Mouse (Mus musculus) heart, adult 2 months (tissue): Measurements from ENCODE around the gene Pdlim1. TPM values are rescaled to one million over a fixed set of nuclear protein-coding genes. Genes with fewer than 3 reads are reported as not detected.
A peak's percentile ranks its signal among the peaks of the same experiment; 100 is the strongest.

ENCODE experiments used
- DNase-seq, 2 experiments: peaks; one replicate each; pipeline ENCODE4 v3.0.0; 2021
- H3K27ac ChIP-seq: fragments of 200-600 bp; 2 replicates; pipeline ENCODE4 v1.8.1; 2022
- H3K27me3 ChIP-seq: fragments of 200-500 bp; 2 replicates; pipeline ENCODE4 v1.6.1; 2012; ENCODE audit warnings: mild to moderate bottlenecking, low read length, inconsistent platforms, mixed read lengths; ENCODE audit not compliant: control insufficient read depth, insufficient read depth
- H3K36me3 ChIP-seq: fragments of 200-500 bp; 2 replicates; pipeline ENCODE4 v1.6.1; 2012; ENCODE audit warnings: low read length, inconsistent platforms; ENCODE audit not compliant: control insufficient read depth, insufficient read depth
- H3K4me1 ChIP-seq: fragments of 200-500 bp; 2 replicates; pipeline ENCODE4 v1.6.1; 2011; ENCODE audit warnings: low read length; ENCODE audit not compliant: control insufficient read depth, insufficient read depth
- H3K4me3 ChIP-seq: fragments of 200-600 bp; 2 replicates; pipeline ENCODE4 v1.8.1; 2022
- H3K79me2 ChIP-seq: fragments of 200-500 bp; replicated peaks from 2 replicates; pipeline ENCODE4 v1.6.1; 2012; ENCODE audit warnings: mild to moderate bottlenecking, inconsistent platforms, low read length, moderate library complexity, mixed read lengths; ENCODE audit not compliant: control insufficient read depth, insufficient read depth
- H3K9ac ChIP-seq: fragments of 200-500 bp; 2 replicates; pipeline ENCODE4 v1.6.1; 2012; ENCODE audit warnings: low read depth, mild to moderate bottlenecking, control low read depth, inconsistent platforms, low read length, mixed read lengths
- CTCF ChIP-seq: fragments of 200-600 bp; IDR thresholded peaks from 2 replicates; pipeline ENCODE4 v1.8.1; 2022; ENCODE audit warnings: antibody characterized with exemption, mild to moderate bottlenecking, moderate library complexity
- EP300 ChIP-seq: fragments of 200-500 bp; IDR thresholded peaks from 2 replicates; pipeline ENCODE4 v1.6.1; 2011; ENCODE audit warnings: low read depth, low read length, control low read depth; ENCODE audit not compliant: insufficient read depth
- POLR2A ChIP-seq: fragments of 200-500 bp; IDR thresholded peaks from 2 replicates; pipeline ENCODE4 v1.6.1; 2011; ENCODE audit warnings: mild to moderate bottlenecking, low read depth, low read length, control low read depth; ENCODE audit not compliant: insufficient read depth
- WGBS: fragments of 180-500 bp; shearing (Covaris S2); methylation state at CpG from one replicate; pipeline ENCODE4 v1.1.7; 2018; 5-methylcytosine and 5-hydroxymethylcytosine counted together
- intact Hi-C: fragments of 180-260 bp; cut with DNase I; formaldehyde crosslinking; loops from one replicate; pipeline ENCODE4 v1.15.1; 2025
- polyA plus RNA-seq: library from polyadenylated mRNA; depleted of rRNA; stranded (reverse); fragments of >200 nt; gene quantifications from 2 replicates; pipeline ENCODE4 v1.2.3, GENCODE M21; 2012
- total RNA-seq, 2 experiments: library from RNA; stranded (reverse); gene quantifications; 2 replicates each; pipeline ENCODE4 v1.2.3; 2021

Gene Pdlim1
- total and polyA plus RNA-seq, 3 experiments = 116 to 139 (median 137) TPM

DNA sequence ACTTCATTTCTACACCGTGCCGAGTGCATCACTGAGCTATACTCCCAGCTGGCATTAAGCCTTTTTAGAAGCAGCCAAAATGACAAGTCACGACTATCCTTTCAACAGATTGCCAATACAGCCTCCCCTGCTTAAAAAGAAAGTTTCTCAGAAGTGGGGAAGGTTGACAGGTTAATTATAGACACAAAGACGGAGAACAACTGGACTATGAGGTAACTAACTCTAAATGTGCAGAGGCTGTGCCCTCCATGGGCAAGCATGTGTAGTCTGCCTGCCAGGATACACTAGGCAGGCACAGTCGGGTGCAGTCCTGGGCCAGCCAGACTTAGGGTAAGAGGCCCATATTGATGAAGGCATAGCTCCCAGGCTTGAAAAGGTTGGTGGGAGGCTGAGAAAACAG lies 2.1 kb downstream of the Pdlim1 start:
- H3K4me3 ChIP-seq = peak overlapping the region; percentile 91
- H3K36me3 ChIP-seq = peaks cover 20% of the 10 kb centered on the region
- peak in 1 of 2 experiments; percentile 42 for DNase-seq
- TF ChIP-seq CTCF (no peak), POLR2A (no peak), EP300 (no peak)
- peak overlapping the region; percentile 65 for H3K27ac ChIP-seq
- peaks cover 9% of the 10 kb centered on the region for H3K4me1 ChIP-seq
- intact Hi-C loops = no loop called here
- peak overlapping the region; percentile 42 for H3K9ac ChIP-seq
- WGBS = 21% methylated on average over 5 of the region's 5 CpGs
- peaks cover 2% of the 10 kb centered on the region; the same call in 1 of the 2 replicates for H3K79me2 ChIP-seq
- H3K27me3 ChIP-seq = no peaks in the 10 kb centered on the region

DNA sequence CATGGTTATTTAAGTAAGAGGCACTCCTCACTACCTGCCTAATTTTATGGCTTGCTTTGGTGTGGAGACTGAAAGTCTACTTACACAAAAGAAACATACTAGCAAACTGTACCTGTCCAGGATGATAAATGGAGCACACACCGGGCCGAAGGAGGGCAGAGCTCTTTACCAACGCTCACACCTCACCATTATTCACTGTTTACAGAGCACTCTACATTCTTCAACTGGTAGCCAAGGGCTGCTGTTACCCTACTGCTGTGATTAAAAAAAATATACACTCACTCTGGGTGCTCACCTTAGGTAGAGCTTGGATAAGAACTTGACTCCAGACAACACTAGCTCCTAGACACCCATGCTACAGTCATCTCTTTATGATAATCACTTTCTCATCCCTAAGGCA lies 3.1 kb downstream of the Pdlim1 start:
- WGBS = 80% methylated on average over 3 of the region's 3 CpGs
- intact Hi-C loops = no loop called here
- DNase-seq = no peak
- Histone ChIP-seq H3K9ac (no peak overlapping the region), H3K4me1 (peaks cover 9% of the 10 kb centered on the region), H3K4me3 (no peak overlapping the region), H3K27ac (peak overlapping the region; percentile 20), H3K79me2 (peaks cover 2% of the 10 kb centered on the region; the same call in 1 of the 2 replicates), H3K27me3 (no peaks in the 10 kb centered on the region), H3K36me3 (peaks cover 23% of the 10 kb centered on the region)
- TF ChIP-seq CTCF (no peak), EP300 (no peak)

DNA sequence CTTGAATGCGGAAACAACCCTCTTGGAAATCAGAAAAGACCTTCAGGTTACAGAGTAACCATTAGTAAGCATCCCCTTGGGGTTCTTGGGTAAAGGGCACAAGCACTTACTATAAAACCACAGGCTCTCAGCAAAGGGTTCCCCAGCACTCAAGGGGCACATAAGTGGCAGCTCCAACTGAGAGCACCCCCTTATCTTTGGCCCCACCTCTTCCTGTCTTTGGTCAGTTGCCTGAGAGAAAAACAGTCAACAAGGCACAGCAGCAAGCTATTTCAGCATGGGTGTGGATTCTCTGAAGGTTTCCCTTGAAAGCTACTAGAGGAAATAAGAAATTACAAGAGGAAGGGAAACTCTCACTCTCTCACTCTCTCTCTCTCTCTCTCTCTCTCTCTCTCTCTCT lies 4.3 kb downstream of the Pdlim1 start:
- 84% methylated on average over 1 of the region's 1 CpGs for WGBS
- DNase-seq = peak in 1 of 2 experiments; percentile 45
- no peak overlapping the region for H3K4me3 ChIP-seq

GRCm38 (mm10) chr19:40259485-40259884 lies 12.2 kb downstream of the Pdlim1 start:
- intact Hi-C loops = no loop called here
- Histone ChIP-seq H3K27ac (no peak overlapping the region), H3K27me3 (no peaks in the 10 kb centered on the region), H3K36me3 (peaks cover 7% of the 10 kb centered on the region; the same call in 1 of the 2 replicates), H3K4me1 (peaks cover 12% of the 10 kb centered on the region), H3K4me3 (no peak overlapping the region), H3K9ac (no peak overlapping the region), H3K79me2 (peaks cover 2% of the 10 kb centered on the region; the same call in 1 of the 2 replicates)
- no peak for DNase-seq
- TF ChIP-seq POLR2A = no peak
- 86% methylated on average over 1 of the region's 1 CpGs for WGBS

More for the DNA sequence above, 4.3 kb downstream of the Pdlim1 start:
- H3K79me2 ChIP-seq = peaks cover 2% of the 10 kb centered on the region; the same call in 1 of the 2 replicates
- intact Hi-C loops = no loop called here
- no peak for TF ChIP-seq CTCF
- TF ChIP-seq EP300 = no peak
- TF ChIP-seq POLR2A = no peak
- H3K9ac ChIP-seq = no peak overlapping the region
- H3K36me3 ChIP-seq = peaks cover 23% of the 10 kb centered on the region
- peaks cover 9% of the 10 kb centered on the region for H3K4me1 ChIP-seq
- no peaks in the 10 kb centered on the region for H3K27me3 ChIP-seq
- H3K27ac ChIP-seq = peak overlapping the region; percentile 26

GRCm38 (mm10) chr19:40257396-40257795 lies 14.2 kb downstream of the Pdlim1 start:
- Histone ChIP-seq H3K79me2 (peaks cover 2% of the 10 kb centered on the region; the same call in 1 of the 2 replicates), H3K4me3 (0 out of 2 replicates have a peak overlapping the region, but pooled peaks have one; percentile 17), H3K36me3 (peaks cover 7% of the 10 kb centered on the region; the same call in 1 of the 2 replicates), H3K4me1 (peaks cover 16% of the 10 kb centered on the region), H3K27me3 (no peaks in the 10 kb centered on the region), H3K9ac (peak overlapping the region; percentile 43), H3K27ac (peak overlapping the region; percentile 67)
- peak; percentile 44 to 46 for DNase-seq
- 33% methylated on average over 4 of the region's 4 CpGs for WGBS
- intact Hi-C loops = no loop called here
- TF ChIP-seq EP300 (no peak), POLR2A (no peak), CTCF (no peak)

DNA sequence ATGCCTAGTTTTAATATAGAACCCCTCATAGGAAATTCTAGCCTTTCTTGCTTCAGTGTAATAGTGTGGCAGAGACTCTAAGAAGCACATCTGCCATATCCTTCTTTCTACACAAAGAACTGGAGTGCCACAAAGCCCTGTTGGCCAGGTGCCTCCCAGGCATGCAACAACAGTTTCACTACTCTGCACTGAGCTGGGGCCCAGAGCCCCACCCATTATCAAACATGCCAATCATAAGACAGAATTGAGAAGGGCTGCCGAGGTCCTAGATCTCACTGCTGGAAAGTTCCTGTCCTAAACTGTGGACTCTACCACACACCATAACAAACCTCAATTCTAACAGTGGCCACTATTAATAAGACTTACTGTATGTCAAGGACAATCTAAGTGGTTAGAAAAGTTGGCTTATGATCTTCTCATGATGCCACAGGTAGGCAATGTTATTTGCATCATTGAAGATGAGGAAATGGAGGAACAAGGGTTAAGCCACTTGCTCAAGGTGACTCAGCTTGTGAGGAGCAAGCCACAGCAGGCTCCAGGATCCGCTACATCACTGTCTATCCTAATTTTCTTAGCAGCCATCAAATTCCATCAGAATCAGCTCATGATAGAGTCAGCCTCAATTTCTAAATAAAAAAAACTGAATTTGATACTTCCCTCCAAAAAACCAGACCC lies 15.1 kb downstream of the Pdlim1 start:
- no peaks in the 10 kb centered on the region; the same call in 1 of the 2 replicates for H3K79me2 ChIP-seq
- no peak overlapping the region for H3K27ac ChIP-seq
- peaks cover 16% of the 10 kb centered on the region for H3K4me1 ChIP-seq
- no peak for DNase-seq
- H3K27me3 ChIP-seq = no peaks in the 10 kb centered on the region
- intact Hi-C loops = no loop called here
- 44% methylated on average over 2 of the region's 2 CpGs for WGBS
- peaks cover 7% of the 10 kb centered on the region; the same call in 1 of the 2 replicates for H3K36me3 ChIP-seq
- TF ChIP-seq CTCF (no peak), EP300 (no peak), POLR2A (no peak)
- H3K4me3 ChIP-seq = no peak overlapping the region
- no peak overlapping the region for H3K9ac ChIP-seq
